Mouse (Mus musculus) c-Kit-positive CD71-positive TER-119-negative erythroid progenitor cells, embryonic 14.5 days (primary cell): ENCODE measurements around the gene Sik3.

Experiments
- DNase-seq: peaks from one replicate; pipeline ENCODE4 v3.0.0-alpha.2; 2013; ENCODE audit warnings: low read depth

Sik3 gene

GRCm38 (mm10) chr9:46012091-46013008, at the start of gene Sik3, which contains the start of gene Pafah1b2:
Gene Sik3, plus strand, starts transcription at chr9:46012820.
Gene Pafah1b2, minus strand, starts transcription at chr9:46012690.
- peak; percentile 74 for DNase-seq

GRCm38 (mm10) chr9:45963577-45963976, 49.0 kb upstream of the Sik3 start:
- DNase-seq, result no peak

- no peak for DNase-seq
These were observed 35.7 kb upstream of the Sik3 start for GRCm38 (mm10) chr9:45976884-45977283.

GRCm38 (mm10) chr9:45979778-45980177, 32.8 kb upstream of the Sik3 start:
- DNase-seq, result no peak

- DNase-seq, result no peak
These were observed 32.0 kb upstream of the Sik3 start for GRCm38 (mm10) chr9:45980611-45981010.

GRCm38 (mm10) chr9:45981331-45981730, 31.3 kb upstream of the Sik3 start:
- DNase-seq, result no peak

GRCm38 (mm10) chr9:45983676-45984408, 28.8 kb upstream of the Sik3 start:
- peak; percentile 30 for DNase-seq

- DNase-seq, result peak; percentile 80
These were observed 28.0 kb upstream of the Sik3 start for GRCm38 (mm10) chr9:45984409-45985228.

GRCm38 (mm10) chr9:45985229-45985567, 27.4 kb upstream of the Sik3 start:
- peak; percentile 33 for DNase-seq

- no peak for DNase-seq
These were observed 13.6 kb upstream of the Sik3 start for GRCm38 (mm10) chr9:45999009-45999408.

GRCm38 (mm10) chr9:46003729-46004128, 8.9 kb upstream of the Sik3 start:
- DNase-seq, result peak; percentile 50

GRCm38 (mm10) chr9:46004529-46004928, 8.1 kb upstream of the Sik3 start:
- no peak for DNase-seq

- no peak for DNase-seq
These were observed 6.4 kb upstream of the Sik3 start for GRCm38 (mm10) chr9:46006224-46006623.

GRCm38 (mm10) chr9:46008931-46009668, 3.5 kb upstream of the Sik3 start:
- no peak for DNase-seq

GRCm38 (mm10) chr9:46009669-46009983, 3.0 kb upstream of the Sik3 start:
- no peak for DNase-seq

GRCm38 (mm10) chr9:46011094-46011970, 1.3 kb upstream of the Sik3 start:
- DNase-seq, result peak; percentile 20

- no peak for DNase-seq
These were observed 478 bp downstream of the Sik3 start for GRCm38 (mm10) chr9:46013009-46013586.

- DNase-seq, result peak; percentile 17
These were observed 996 bp downstream of the Sik3 start for GRCm38 (mm10) chr9:46013616-46014015.

GRCm38 (mm10) chr9:46014251-46014681, 1.6 kb downstream of the Sik3 start:
- peak; percentile 38 for DNase-seq

- DNase-seq, result peak; percentile 48
These were observed 2.5 kb downstream of the Sik3 start for GRCm38 (mm10) chr9:46015081-46015551.
